Mouse (Mus musculus): ENCODE measurements around the gene Atp6v1a. TPM values are rescaled to one million over a fixed set of nuclear protein-coding genes. Genes with fewer than 3 reads are reported as not detected.

Gene Atp6v1a
- polyA plus RNA-seq, 2 experiments from 2014 or later: 32.7 to 35.0 TPM

- ATAC-seq: no peak
Observed at GRCm38 (mm10) chr16:44060604-44061286, 78.8 kb downstream of the Atp6v1a start.

- no peak for ATAC-seq
Observed at GRCm38 (mm10) chr16:44058745-44059144, 80.8 kb downstream of the Atp6v1a start.

GRCm38 (mm10) chr16:44055766-44056165 lies 83.7 kb downstream of the Atp6v1a start:
- ATAC-seq: no peak

- no peak for ATAC-seq
Observed at GRCm38 (mm10) chr16:44053265-44053664, 86.2 kb downstream of the Atp6v1a start.

- no peak for ATAC-seq
Observed at GRCm38 (mm10) chr16:44052390-44052789, 87.1 kb downstream of the Atp6v1a start.

- ATAC-seq: no peak
Observed at GRCm38 (mm10) chr16:44050139-44050538, 89.4 kb downstream of the Atp6v1a start.

- ATAC-seq: no peak
Observed at GRCm38 (mm10) chr16:44039112-44039511, 100.4 kb downstream of the Atp6v1a start.

Other genes starting within 250 kb of the Atp6v1a start
- gene Ccdc191, start 249.9 kb downstream of the Atp6v1a start, polyA plus RNA-seq (2017; shearing (Covaris generic)): 10 to 100 TPM; 10.3 to 11.6 TPM
- 10 to 100 TPM; 11.6 to 12.0 TPM for gene Qtrt2, start 212.9 kb downstream of the Atp6v1a start, polyA plus RNA-seq (2017; shearing (Covaris generic))
- 1 to 10 TPM; 1.4 to 1.9 TPM for gene Zdhhc23, start 159.9 kb downstream of the Atp6v1a start, polyA plus RNA-seq (2017; shearing (Covaris generic))
- gene Gramd1c, start 76.4 kb downstream of the Atp6v1a start, polyA plus RNA-seq (2017; shearing (Covaris generic)): 1 to 10 TPM; 3.6 TPM
- gene Naa50, start 125 bp upstream of the Atp6v1a start, polyA plus RNA-seq (2017; shearing (Covaris generic)): 10 to 100 TPM; 29.1 to 32.3 TPM
- gene Usf3, start 33.5 kb upstream of the Atp6v1a start, polyA plus RNA-seq (2017; shearing (Covaris generic)): 1 to 10 TPM; 2.7 to 4.7 TPM
- gene Sidt1, start 193.5 kb upstream of the Atp6v1a start, polyA plus RNA-seq (2017; shearing (Covaris generic)): 10 to 100 TPM; 21.3 to 30.8 TPM
- gene Spice1, start 207.4 kb upstream of the Atp6v1a start, polyA plus RNA-seq (2017; shearing (Covaris generic)): 10 to 100 TPM; 17.8 to 22.0 TPM